Mouse (Mus musculus) left cerebral cortex, adult 2 months (tissue): ENCODE data around the gene Emsy. TPM values are rescaled to one million over a fixed set of nuclear protein-coding genes. Genes with fewer than 3 reads are reported as not detected.

ENCODE experiments used
- DNase-seq, 2 experiments: peaks; one replicate each; pipeline ENCODE4 v3.0.0; 2021 to 2022; ENCODE audit warnings: low spot score in 2 of 2, mixed read lengths in 1 of 2; ENCODE audit errors: extremely low spot score in 1 of 2
- H3K27ac ChIP-seq: fragments of 200-600 bp; 2 replicates; pipeline ENCODE4 v1.8.1; 2022
- H3K4me3 ChIP-seq: fragments of 200-600 bp; 2 replicates; pipeline ENCODE4 v1.8.1; 2022
- CTCF ChIP-seq: fragments of 200-600 bp; IDR thresholded peaks from 2 replicates; pipeline ENCODE4 v1.8.1; 2022; ENCODE audit warnings: antibody characterized with exemption, mild to moderate bottlenecking, moderate library complexity
- intact Hi-C: fragments of 180-260 bp; cut with DNase I; formaldehyde crosslinking; loops from one replicate; pipeline ENCODE4 v1.15.1; 2025
- total RNA-seq, 2 experiments: library from RNA; stranded (reverse); gene quantifications; 2 replicates each; pipeline ENCODE4 v1.2.3; 2021

The Emsy gene
- total RNA-seq, 2 experiments from 2014 or later: 67.4 to 76.7 TPM

- Histone ChIP-seq H3K27ac (no peak overlapping the region), H3K4me3 (no peak overlapping the region)
- DNase-seq: no peak
- TF ChIP-seq CTCF: no peak
- intact Hi-C loops: no loop called here
These were observed 63.3 kb downstream of the Emsy start for GRCm38 (mm10) chr7:98593276-98593675.

- peak; percentile 56 for TF ChIP-seq CTCF
- no peak overlapping the region for H3K4me3 ChIP-seq
- DNase-seq: no peak
- intact Hi-C loops: loop anchor here (1.0 kb wide), 1 partner anchor 108 kb away; no protein-coding TSS in a partner anchor
- no peak overlapping the region for H3K27ac ChIP-seq
These were observed 67.6 kb downstream of the Emsy start for GRCm38 (mm10) chr7:98589028-98589427.

GRCm38 (mm10) chr7:98586313-98586712, 70.3 kb downstream of the Emsy start:
- DNase-seq: no peak
- TF ChIP-seq CTCF: no peak
- intact Hi-C loops: no loop called here
- no peak overlapping the region for H3K27ac ChIP-seq
- H3K4me3 ChIP-seq: no peak overlapping the region

- no peak for TF ChIP-seq CTCF
- no peak overlapping the region for H3K4me3 ChIP-seq
- intact Hi-C loops: no loop called here
- no peak for DNase-seq
- no peak overlapping the region for H3K27ac ChIP-seq
These were observed 72.0 kb downstream of the Emsy start for GRCm38 (mm10) chr7:98584555-98584954.

- no peak for TF ChIP-seq CTCF
- intact Hi-C loops: no loop called here
- Histone ChIP-seq H3K27ac (no peak overlapping the region), H3K4me3 (no peak overlapping the region)
- no peak for DNase-seq
These were observed 75.3 kb downstream of the Emsy start for GRCm38 (mm10) chr7:98581266-98581665.

- intact Hi-C loops: no loop called here
- no peak for TF ChIP-seq CTCF
- Histone ChIP-seq H3K4me3 (no peak overlapping the region), H3K27ac (no peak overlapping the region)
- DNase-seq: no peak
These were observed 76.1 kb downstream of the Emsy start for GRCm38 (mm10) chr7:98580441-98580840.

- no peak overlapping the region for H3K4me3 ChIP-seq
- no peak overlapping the region for H3K27ac ChIP-seq
- DNase-seq: no peak
- intact Hi-C loops: no loop called here
- no peak for TF ChIP-seq CTCF
These were observed 76.9 kb downstream of the Emsy start for GRCm38 (mm10) chr7:98579731-98580130.

- intact Hi-C loops: no loop called here
- no peak for TF ChIP-seq CTCF
- no peak overlapping the region for H3K27ac ChIP-seq
- no peak for DNase-seq
- H3K4me3 ChIP-seq: no peak overlapping the region
These were observed 79.1 kb downstream of the Emsy start for GRCm38 (mm10) chr7:98577461-98577860.

GRCm38 (mm10) chr7:98575651-98576239, 80.8 kb downstream of the Emsy start:
- DNase-seq: no peak
- Histone ChIP-seq H3K4me3 (no peak overlapping the region), H3K27ac (no peak overlapping the region)
- no peak for TF ChIP-seq CTCF
- intact Hi-C loops: no loop called here

GRCm38 (mm10) chr7:98574771-98575191, 81.8 kb downstream of the Emsy start:
- no peak for TF ChIP-seq CTCF
- H3K27ac ChIP-seq: no peak overlapping the region
- intact Hi-C loops: no loop called here
- H3K4me3 ChIP-seq: no peak overlapping the region
- DNase-seq: no peak

- no peak for TF ChIP-seq CTCF
- Histone ChIP-seq H3K4me3 (no peak overlapping the region), H3K27ac (no peak overlapping the region)
- intact Hi-C loops: no loop called here
- DNase-seq: no peak
These were observed 82.3 kb downstream of the Emsy start for GRCm38 (mm10) chr7:98574271-98574670.

- intact Hi-C loops: no loop called here
- no peak for TF ChIP-seq CTCF
These were observed 83.3 kb downstream of the Emsy start for GRCm38 (mm10) chr7:98573231-98573781.

GRCm38 (mm10) chr7:98572223-98572868, 84.2 kb downstream of the Emsy start:
- intact Hi-C loops: no loop called here

More at GRCm38 (mm10) chr7:98573231-98573781, 83.3 kb downstream of the Emsy start:
- H3K4me3 ChIP-seq: no peak overlapping the region
- no peak overlapping the region for H3K27ac ChIP-seq
- DNase-seq: peak in 1 of 2 experiments; percentile 43

More at GRCm38 (mm10) chr7:98572223-98572868, 84.2 kb downstream of the Emsy start:
- Histone ChIP-seq H3K4me3 (no peak overlapping the region), H3K27ac (0 out of 2 replicates have a peak overlapping the region, but pooled peaks have one; percentile 7)
- TF ChIP-seq CTCF: no peak
- no peak for DNase-seq
